Mouse (Mus musculus) cerebellum, postnatal 36 days (tissue): ENCODE results near the gene Hist1h2ah.

Experiments used
- DNase-seq, 2 experiments: peaks; one replicate each; pipeline ENCODE4 v3.0.0; 2021 to 2022; ENCODE audit warnings: mixed read lengths in 2 of 2

Hist1h2ah gene

DNA sequence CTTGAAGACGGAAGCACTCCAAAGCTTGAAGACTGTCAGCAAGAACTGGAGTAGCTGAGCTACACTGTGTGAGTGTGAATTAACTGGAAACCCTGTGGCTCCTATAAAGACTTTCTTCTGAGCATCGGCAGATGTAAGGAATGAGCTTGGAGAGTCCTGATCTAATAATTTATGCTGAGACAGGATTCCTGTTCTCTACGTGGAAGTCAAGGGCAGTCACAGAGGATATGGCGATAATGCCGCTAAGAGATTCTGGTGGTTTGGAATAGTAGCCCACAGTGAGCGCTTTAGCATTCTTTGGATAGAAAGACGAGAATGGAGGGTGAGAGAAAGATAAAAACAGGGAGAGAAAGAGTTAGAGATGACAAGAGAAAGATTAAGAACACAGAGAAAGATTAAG, 27.5 kb downstream of the Hist1h2ah start:
- no peak for DNase-seq

DNA sequence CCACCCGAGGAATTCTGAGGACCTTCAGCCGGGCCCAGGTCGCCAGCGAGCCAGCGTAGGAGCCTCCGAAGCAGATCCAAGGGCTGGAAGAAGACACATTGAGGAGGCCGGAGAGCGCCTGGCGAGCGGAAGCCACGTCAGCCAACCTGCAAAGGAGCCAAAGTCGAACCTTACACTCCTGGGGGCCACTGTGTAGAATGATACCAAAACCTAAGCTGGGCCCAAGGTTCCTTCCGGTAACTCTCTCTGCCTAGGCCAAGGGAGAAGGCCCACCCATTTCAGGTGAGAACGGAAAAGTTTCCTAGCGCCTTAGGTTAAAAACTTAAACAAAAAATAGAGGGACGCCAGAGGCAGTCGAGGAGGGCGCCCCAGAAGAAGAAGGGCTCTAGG, 28.3 kb downstream of the Hist1h2ah start:
- no peak for DNase-seq

DNA sequence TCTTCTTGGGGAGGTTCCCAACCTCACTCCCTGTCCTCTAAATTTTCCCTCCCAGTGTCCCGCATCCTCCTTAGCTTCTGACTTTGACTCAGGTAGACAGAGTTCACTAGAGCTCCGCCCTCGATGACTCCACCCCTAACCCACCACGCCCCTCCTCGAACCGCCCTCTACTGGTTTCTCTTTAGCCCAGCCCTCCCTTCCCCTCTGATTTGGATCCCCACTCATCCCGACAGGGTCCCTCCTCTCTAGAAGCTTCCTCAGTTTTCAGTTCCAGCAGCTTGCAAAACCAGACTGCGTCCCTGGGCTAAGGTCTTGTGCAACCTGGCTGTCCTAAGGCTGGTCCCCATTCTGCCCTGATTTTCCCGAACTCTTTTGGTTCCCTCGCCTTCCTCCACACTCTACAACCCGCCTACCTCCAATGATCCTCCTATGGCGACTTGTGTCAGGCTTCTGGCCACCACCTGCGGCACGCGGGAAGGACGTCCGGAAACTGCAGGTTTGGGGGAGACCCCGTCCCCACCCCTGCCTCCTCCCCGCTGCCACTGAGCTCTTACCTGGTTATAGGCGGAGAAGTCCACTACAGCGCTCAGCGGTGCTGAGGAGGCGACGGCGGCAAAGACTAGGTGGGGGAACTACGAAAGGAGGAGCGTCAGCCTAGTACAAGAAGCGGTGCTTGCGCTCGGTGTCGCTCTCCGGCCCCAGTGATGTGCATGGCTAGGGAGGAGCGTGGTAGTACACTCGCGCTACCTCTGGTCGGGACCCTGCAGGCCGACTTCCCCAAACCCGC, 28.8 kb downstream of the Hist1h2ah start:
- no peak for DNase-seq

DNA sequence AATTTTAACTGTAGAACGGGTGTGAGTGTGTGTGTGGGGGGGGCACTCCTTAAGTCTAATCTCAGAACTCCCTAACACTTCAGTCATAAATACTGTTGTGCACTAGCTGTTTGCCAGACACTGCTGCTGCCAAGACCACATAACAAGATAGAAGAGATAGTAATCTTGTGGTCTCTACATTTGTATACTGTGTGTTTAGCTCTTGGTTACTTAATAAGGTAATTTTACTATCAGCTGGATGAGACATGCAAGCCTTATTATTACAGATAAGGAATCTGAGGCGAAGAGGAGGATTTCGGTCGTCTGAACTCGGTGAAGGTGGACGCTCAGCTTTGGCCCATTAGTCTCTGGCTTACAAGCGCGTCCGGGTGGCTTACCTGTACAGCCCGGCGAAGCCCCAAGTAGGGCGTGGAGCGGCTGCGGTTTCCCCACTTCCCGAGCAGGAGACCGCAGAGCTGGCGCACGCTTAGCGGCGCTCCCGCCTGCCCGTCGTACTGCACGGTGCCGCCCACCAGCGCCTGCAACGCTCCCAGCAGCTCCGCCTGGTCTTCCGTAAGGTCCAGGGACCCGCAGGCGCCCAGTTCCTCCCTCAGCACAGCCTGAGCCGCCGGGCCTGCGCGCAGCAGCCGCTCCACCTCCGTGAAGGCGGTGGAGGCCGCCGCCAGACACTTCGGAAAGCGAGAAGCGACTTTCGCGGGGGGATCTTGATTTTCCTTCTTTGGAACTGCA, 29.6 kb downstream of the Hist1h2ah start:
- no peak for DNase-seq

DNA sequence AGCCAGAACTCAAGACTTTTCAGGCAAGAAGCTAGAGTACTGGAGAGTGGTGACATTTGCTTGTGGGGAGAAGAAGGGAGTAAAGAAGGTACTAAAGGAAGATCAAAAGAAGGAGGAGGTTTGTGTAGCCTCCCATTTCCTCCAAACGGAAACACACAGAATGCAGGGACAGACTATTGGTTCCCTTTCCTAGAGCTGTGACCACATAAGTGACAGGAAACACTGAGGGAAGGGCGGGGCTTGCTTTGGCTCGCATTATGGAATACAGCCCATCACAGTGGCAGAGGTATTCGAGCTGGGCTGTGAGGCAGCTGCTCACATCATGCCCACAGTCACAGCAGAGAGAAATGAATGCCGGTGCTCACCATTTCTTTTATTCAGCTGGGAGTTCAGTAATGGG, 33.5 kb downstream of the Hist1h2ah start:
- DNase-seq, result no peak

DNA sequence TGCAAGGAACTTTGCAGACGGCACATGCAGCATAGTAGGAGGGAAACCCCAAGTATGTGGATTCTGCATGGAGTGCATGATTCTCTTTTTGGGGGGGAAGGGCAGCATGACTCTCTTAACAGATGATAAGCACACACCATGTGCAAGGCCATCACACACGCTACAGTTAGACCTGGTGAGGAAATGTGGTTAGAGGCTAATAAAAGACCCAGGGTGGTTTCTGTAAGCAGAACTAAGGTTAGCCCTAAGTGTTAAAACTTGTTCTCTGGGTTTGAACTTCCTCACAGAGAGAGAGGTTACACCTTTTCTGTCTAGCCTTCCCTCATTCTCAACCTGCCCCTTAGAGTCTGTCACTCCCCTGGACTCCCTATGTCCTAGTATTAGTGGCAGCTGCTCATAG, 34.0 kb downstream of the Hist1h2ah start:
- DNase-seq, result no peak

DNA sequence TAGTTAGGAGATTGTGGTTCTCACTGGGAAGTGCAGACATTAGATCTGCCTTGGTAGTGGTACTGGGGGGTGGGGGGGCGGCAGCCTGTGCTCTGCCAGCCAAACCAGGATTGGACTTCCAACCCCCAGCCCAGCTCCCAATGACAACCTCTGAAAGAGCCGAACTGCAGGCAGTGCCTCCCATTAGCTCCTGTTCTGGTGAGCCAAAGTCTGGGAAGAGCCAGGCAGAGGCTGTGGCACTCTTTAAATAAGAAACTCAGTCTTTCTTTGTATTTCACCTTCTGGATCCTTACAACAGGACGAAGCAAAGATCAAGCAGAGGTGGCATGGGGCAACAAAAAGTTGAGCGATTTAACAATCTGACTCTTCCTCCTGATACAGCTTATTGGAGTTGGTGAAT, 36.2 kb downstream of the Hist1h2ah start:
- no peak for DNase-seq

DNA sequence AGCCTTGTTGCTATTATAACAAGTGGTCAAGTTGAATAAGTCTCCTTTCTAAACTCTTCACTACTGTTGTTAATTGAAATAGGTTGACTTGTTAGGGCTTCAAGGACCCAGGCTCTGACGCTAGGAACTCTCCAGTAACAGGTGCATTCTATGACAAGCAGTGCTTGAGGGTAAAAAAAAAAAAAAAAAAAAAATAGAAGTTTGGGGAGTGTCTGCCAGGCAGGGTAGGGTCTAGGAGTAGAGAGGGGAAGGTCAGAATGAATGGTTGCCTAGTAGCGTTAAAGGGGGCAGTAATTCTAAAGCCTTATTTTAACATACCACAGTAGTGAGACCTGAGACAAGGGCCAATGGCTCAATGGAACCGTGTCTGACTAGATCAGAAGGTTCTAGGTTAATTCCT, 37.0 kb downstream of the Hist1h2ah start:
- no peak for DNase-seq

DNA sequence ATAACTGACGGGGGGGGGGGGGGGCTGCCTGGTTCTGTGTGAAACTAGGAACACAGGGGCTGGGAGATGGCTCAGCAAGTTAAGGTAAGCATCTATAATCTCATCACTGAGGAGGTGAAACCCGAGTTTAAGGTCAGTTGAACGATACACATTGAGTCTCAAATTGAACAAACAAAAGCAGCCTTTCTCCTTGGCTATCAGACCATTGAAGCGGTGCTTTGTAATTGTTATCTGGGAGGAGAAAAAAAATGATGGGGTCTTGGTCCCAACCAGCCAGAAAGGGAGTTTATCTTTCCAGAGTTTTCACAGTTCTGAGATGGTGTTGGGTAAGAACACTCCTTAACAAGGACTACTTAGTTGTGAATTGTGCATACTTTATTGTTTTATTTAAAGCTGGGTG, 37.5 kb downstream of the Hist1h2ah start:
- DNase-seq, result no peak

DNA sequence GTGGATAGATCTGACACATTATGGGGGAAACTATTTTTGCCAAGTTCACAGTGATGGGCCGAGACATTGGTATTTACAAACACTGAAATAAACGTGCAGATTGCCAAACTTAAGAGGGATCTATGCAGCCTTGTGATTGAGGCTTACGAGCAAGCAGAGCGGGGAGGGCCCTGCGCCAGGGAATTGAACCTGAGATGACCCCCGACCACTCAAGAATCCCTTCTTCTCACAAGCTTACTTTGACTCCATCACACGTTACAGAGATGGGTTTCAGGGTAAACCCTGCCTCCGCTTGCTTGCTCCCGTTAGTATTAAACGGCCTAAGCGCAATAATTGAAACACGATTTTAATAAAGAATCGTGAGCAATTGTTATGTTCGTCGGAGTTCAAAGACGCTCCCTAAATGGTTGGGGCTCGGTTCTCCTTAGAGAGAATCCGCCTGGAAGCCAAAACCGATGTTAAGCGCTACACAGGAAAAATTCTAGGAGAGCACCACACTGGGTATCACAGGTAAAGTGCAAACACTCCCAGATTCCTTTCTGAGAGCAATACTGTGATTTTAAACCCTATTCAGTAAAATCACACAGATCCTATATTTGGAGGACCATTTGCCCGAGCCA, 38.1 kb downstream of the Hist1h2ah start:
- DNase-seq, result no peak

DNA sequence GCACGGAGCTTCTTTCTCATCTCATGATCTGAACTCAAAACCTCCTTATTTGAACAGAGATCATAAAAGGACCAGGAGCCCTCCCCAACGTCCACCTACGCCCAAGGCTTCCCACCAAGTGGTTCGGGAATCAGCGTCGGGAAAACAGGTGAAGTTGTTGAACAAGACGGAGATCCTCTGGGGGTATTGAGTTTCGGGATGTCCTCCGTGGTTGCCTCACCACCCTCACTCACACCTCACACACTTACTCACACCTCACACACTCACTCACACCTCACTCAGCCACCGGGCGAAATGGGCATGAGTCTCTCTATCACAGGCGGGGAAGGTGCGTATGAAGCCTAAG, 38.6 kb downstream of the Hist1h2ah start:
- no peak for DNase-seq

DNA sequence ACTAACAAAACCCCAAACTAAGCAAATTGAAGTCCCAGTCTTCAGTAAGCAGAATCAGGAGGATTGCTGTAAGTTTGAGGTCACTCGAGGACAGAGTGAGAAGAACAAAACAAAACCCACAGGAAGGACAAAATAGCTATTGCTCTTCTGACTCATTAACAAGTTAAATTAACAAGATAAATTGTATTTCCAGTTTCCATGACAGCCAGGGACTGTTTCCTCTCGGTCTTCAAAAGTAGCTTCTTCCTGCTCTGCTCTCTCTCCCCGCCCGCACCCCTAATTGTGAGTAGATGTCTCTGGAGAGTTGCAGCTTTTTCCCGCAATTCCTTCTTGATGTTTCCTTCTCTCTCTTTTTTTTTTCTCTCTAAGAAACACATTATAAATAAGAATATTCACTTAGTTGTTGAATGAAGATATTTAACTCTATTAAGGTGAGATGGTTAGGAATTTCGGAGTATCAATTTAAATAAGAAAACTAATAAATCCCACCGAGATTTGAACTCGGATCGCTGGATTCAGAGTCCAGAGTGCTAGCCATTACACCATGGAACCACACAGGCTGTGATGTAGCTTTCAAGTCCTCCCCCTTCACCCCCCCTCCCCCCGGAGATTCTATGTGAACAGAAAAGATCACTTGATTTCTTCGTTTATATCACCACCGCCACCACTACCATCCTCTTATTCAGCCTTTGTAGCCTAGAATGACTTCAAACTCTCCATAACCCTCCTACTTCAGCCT, 39.1 kb downstream of the Hist1h2ah start:
- no peak for DNase-seq

DNA sequence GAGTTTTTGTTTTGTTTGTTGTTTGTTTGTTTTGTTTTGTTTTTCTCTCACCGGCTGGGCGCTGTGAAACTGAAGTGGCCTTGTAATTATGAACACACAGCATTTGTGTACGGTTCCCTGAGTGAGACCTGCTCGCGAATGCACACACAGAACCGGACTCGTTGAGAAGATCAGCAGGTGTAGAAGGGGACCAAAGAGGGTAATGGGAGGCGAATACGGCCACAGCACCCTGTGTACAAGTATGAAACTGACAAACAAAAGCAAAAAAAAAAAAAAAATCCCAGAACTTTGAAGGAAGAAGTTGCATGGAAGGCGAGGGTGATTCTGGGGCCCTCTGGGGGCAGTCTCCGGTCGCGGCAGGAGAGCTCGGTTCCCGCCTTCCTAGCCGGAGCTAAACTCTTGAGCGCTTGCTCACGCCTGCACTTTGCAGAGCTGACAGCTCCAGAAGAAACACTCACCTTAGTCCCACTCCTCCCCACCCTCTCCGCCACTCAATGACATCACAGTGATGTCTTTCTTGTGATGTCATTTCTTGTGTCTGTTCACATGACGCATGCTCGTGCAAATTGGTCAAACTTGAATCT, 39.9 kb downstream of the Hist1h2ah start:
- peak in 1 of 2 experiments; percentile 26 for DNase-seq

DNA sequence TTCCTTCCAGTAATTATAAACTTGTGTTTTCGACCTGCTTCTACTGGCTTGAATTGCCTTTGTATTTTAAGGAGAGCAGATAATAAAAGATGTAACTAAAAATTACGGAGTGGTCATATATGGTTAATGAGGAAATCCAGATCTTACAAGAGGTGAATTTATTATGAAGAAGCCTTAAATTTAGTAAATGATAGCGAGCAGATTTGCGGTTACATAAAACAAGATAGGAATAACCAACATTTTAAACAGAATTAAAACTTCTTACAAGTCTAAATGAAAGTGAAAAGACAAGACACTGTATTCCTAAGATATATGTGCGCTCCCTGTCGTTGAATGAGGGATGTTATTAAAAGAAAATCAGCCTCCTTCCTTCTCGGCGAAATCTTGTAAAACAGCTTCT, 40.5 kb downstream of the Hist1h2ah start:
- no peak for DNase-seq

DNA sequence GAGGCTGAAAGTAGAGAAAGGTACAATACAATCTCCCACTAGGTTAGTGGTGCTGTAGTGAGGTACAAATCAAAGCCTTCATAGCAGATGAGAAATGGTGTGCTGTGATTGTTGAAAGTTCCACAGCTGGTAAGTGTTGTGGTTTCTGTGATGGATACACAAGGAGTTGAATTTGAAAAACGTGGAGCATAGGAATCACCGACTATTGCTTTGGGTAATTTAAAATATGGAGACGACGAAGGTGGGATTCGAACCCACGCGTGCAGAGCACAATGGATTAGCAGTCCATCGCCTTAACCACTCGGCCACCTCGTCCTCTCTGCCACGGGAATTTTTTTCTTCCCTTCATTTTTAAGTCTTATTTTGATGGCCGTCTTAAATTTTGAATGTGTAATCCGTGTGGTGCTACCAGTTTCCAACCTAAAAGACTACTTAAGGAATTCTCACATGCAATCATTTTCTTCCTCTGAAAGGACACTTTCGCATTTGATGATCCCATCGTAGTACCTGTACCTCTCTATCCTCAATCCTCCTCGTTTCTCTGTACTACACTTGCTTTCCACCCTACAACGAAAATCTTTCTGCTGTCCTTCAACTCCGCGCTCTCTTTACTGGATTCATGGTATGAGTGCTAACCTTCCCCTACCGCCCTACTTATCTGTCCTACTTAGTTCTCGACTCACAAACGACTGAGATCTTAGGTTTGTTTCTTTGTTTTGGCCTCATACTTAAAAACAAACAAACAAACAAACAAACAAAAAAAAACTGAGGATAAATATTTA, 41.2 kb downstream of the Hist1h2ah start:
- peak; percentile 29 to 44 for DNase-seq

DNA sequence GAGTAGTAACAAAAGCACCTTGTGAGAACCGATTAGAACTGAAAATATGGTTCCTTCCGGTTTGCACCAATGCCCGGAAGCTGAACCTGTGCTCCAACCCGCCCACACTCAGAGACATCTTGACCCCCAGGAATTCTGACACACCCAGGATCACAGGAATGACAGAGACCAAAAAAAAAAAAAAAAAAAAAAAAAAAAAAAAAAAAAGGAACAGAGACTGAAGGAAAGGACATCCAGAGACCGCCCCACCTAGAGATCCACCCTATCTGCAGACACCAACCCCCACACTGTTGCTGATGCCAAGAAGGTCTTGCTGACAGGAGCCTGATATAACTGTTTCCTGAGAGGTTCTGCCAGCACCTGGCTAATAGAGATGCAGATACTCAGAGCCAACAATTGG, 42.8 kb downstream of the Hist1h2ah start:
- DNase-seq, result no peak
